Mouse (Mus musculus) embryonic facial prominence, embryonic 10.5 days (tissue): ENCODE results near the gene Aqp9. TPM values are rescaled to one million over a fixed set of nuclear protein-coding genes. Genes with fewer than 3 reads are reported as not detected.
A peak's percentile ranks its signal among the peaks of the same experiment; 100 is the strongest.

Experiments used
- DNase-seq: peaks from one replicate; pipeline ENCODE4 v3.0.0-alpha.2; 2017; ENCODE audit warnings: low spot score
- H3K27ac ChIP-seq: fragments of 300-500 bp; sonication (generic); replicated peaks from 2 replicates; pipeline ENCODE4 v1.5.1; 2016; ENCODE audit warnings: mild to moderate bottlenecking
- H3K27me3 ChIP-seq: fragments of 300-500 bp; sonication (generic); replicated peaks from 2 replicates; pipeline ENCODE4 v1.6.1; 2016; ENCODE audit warnings: low read depth, mild to moderate bottlenecking; ENCODE audit not compliant: poor library complexity, severe bottlenecking
- H3K36me3 ChIP-seq: fragments of 300-500 bp; sonication (generic); replicated peaks from 2 replicates; pipeline ENCODE4 v1.6.1; 2016; ENCODE audit warnings: mild to moderate bottlenecking, moderate library complexity
- H3K4me1 ChIP-seq: fragments of 300-500 bp; sonication (generic); 2 replicates; pipeline ENCODE4 v1.6.1; 2016
- H3K4me3 ChIP-seq: fragments of 300-500 bp; sonication (generic); 2 replicates; pipeline ENCODE4 v1.5.1; 2016; ENCODE audit warnings: mild to moderate bottlenecking, moderate library complexity
- H3K9me3 ChIP-seq: fragments of 300-500 bp; sonication (generic); 2 replicates; pipeline ENCODE4 v1.6.1; 2016; ENCODE audit warnings: mild to moderate bottlenecking
- WGBS: fragments of 180-500 bp; shearing (Covaris S2); methylation state at CpG from one replicate; pipeline ENCODE4 v1.1.7; 2016; 5-methylcytosine and 5-hydroxymethylcytosine counted together
- polyA plus RNA-seq: library from polyadenylated mRNA; unstranded; fragments of >200 nt; fragmentation: Nextera tagmentation; extraction: Ambion mirVana; gene quantifications from 2 replicates; pipeline ENCODE4 v1.2.1, GENCODE M21; 2016

The Aqp9 gene
- polyA plus RNA-seq, 1 experiment from 2014 or later = not detected

DNA sequence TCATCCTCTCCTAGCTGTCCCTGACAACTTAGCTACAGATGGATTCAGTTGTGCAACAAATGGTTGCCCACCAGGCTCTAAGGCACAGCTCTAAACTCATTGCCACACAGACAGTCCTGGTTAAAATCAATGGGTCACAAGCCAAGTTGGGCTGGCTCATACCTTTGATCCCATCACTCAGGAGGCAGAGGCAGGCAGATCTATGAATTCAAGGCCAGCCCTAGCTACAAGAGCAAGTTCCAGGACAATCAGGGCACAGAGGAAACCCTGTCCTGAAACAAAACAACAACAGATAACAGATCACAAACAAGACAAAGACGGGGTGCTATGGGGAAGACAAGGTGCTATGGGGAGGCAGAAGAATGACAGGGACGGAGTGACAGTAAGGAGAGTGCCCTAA lies 3.0 kb downstream of the Aqp9 start:
- no peak overlapping the region for H3K4me3 ChIP-seq
- 0 out of 2 replicates have a peak, but pooled peaks cover 5% of the 10 kb centered on the region for H3K27me3 ChIP-seq
- H3K36me3 ChIP-seq = no peaks in the 10 kb centered on the region
- H3K4me1 ChIP-seq = peaks cover 13% of the 10 kb centered on the region
- H3K9me3 ChIP-seq = no peaks in the 10 kb centered on the region
- DNase-seq = no peak
- H3K27ac ChIP-seq = no peak overlapping the region
- whole genome bisulfite sequencing = 86% methylated on average over 2 of the region's 2 CpGs

DNA sequence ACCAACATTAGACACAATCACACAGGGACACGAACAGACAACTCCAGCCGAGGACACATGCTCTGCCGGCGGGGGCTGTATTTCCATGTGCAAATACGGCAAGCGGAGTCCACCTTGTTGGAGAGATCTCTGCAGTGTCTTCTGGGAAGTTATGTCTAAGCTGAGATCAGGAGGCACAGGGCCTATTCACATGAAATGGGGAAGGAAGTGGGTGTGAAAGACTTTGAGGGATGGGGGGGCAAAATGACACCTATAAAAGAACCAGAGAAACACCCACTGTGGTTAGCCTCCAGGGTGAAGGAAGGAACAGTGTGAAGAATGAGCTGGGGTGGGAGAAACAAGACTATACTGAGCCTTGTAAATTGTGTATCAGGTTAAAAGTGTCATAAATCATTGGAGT lies 3.4 kb downstream of the Aqp9 start:
- peaks cover 13% of the 10 kb centered on the region for H3K4me1 ChIP-seq
- no peak overlapping the region for H3K4me3 ChIP-seq
- H3K9me3 ChIP-seq = no peaks in the 10 kb centered on the region
- 88% methylated on average over 6 of the region's 6 CpGs for WGBS
- no peak for DNase-seq
- 0 out of 2 replicates have a peak, but pooled peaks cover 5% of the 10 kb centered on the region for H3K27me3 ChIP-seq
- no peaks in the 10 kb centered on the region for H3K36me3 ChIP-seq
- H3K27ac ChIP-seq = no peak overlapping the region

DNA sequence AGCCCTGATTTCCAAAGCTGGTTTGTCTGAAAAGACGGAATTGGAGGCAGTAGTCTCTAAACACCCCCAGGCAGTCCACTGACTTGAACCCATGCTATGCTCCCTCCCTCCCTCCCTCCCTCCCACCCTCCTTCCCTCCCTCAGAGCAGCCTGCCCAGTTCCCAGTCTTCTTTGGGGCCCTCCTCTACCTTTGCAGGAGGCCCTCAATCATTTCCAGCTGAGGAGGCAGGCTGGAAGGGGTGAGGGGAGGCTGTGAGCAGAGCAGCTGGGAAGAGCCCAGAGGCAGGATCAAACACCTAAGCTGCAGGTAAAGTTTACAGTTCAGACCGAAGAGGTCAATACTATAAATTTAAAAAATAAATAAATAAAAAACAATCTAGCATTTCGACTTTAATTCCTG lies 4.1 kb downstream of the Aqp9 start:
- peaks cover 13% of the 10 kb centered on the region for H3K4me1 ChIP-seq
- no peaks in the 10 kb centered on the region for H3K9me3 ChIP-seq
- H3K27me3 ChIP-seq = 0 out of 2 replicates have a peak, but pooled peaks cover 4% of the 10 kb centered on the region
- DNase-seq = peak; percentile 17
- no peak overlapping the region for H3K4me3 ChIP-seq
- WGBS = 72% methylated on average over 3 of the region's 3 CpGs
- no peaks in the 10 kb centered on the region for H3K36me3 ChIP-seq
- no peak overlapping the region for H3K27ac ChIP-seq

DNA sequence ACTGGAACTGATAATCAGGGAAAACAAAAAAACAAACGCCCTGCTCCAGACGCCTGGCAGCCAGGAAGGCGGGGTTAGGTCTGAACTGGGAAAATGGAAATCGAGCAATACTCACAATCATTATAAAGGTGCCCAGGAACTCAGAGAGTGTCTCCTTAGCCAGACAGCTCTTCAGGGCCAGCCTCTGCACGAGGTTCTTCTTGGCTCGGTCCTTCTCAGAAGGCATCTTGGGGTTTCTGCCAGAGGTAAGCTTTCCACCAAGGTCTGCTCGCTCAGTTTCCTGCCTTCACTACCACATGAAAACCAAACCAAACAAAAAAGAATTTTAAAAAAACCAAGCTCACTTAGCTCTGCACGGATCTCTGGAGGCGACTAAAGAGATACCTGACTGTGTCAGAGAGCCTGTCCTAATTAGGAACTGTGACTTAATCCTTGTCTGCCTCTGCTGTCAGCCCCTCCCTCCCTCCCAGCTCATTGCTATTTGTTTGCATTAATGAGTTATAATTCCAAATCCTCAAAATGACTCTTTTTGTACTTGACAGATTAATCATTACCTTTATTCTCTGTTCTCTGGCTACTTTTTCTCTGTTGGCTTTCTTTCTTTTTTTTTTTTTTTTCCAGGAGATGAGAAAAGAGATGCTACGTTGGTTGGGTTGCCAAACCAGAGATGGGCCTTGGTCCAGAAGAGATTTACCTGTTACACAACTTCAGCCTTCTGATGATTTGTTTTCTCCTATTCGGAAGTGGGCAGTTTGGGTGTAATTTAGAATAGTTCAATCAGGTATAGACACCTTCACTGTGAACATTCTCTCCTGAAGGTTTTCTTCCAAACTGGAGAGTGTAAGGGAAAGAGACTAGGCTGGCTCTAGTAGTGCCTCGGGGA lies 5.4 kb downstream of the Aqp9 start:
- WGBS = 63% methylated on average over 12 of the region's 12 CpGs
- Histone ChIP-seq H3K4me3 (no peak overlapping the region), H3K4me1 (peaks cover 8% of the 10 kb centered on the region), H3K27ac (no peak overlapping the region), H3K36me3 (no peaks in the 10 kb centered on the region), H3K27me3 (no peaks in the 10 kb centered on the region), H3K9me3 (no peaks in the 10 kb centered on the region)
- no peak for DNase-seq

DNA sequence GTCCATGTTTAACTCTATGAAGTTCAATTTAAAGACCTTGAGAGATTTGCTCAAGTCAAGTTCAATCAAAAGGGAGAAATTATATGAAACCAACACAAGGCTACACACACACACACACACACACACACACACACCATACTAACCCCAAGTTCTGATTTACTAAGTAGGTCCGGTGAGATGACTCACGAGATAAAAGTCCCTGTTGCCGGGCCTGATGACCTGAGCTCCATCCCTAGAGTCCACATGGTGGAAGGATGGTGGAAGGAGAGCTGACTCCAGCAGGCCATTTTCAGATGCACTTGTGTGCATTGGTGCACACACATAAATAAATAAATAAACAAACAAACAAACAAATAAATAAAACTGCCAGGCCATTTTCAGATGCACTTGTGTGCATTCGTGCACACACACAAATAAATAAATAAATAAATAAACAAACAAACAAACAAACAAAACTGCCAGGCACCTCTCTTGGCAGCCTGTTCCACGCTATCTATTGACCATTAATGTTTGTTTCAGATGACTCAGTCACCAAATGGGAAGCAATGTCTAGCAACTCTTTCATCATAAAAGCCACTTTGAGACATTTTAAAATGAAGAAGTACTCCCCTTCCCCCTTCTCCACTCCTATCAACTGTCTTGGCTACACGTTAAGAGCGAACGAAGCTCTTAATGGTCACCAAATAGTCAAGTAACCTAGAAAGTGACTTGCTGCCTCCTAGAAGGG lies 6.2 kb downstream of the Aqp9 start:
- no peak overlapping the region for H3K4me3 ChIP-seq
- H3K9me3 ChIP-seq = no peaks in the 10 kb centered on the region
- DNase-seq = no peak
- H3K27me3 ChIP-seq = no peaks in the 10 kb centered on the region
- H3K36me3 ChIP-seq = no peaks in the 10 kb centered on the region
- 83% methylated on average over 8 of the region's 8 CpGs for WGBS
- no peak overlapping the region for H3K27ac ChIP-seq
- peaks cover 5% of the 10 kb centered on the region for H3K4me1 ChIP-seq

DNA sequence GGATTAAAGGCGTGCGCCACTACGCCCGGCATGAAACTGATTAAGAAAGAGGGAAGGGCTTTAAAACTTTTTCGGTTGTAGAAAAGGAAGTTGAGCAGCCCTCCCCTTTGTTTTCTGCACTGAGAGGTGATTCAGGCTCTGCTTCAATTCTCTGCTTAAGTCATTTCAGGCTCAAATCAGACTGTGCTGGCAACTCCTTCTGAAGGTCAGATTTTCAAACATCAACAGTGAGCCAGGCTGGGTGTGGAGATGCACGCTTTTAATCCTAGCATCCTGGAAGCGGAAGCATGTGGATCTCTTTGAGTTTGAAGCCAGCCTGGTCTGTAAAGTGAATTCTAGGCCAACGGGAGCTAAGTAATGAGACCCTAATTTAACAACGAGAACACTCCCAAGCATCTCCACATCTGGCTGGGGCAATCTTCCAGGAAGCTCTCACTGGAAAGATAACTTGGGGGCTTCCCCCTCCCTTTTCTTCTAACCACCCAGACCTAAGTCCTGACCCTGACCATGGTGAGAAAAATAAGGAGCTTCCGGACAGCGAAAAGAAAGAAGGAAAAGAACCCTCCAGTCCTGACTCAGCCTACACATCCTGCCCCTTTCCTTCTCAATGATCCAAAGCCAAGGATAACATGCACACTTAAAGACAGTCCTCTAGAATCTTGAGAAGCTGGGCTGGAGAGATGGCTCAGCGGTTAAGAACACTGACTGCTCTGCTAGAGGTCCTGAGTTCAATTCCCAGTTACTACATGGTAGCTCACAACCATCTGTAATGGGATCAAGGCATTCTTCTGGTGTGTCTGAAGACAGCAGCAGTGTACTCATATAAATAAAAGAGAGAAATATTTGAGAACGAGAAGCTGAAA lies 7.4 kb downstream of the Aqp9 start:
- Histone ChIP-seq H3K4me1 (peaks cover 11% of the 10 kb centered on the region), H3K4me3 (no peak overlapping the region), H3K36me3 (no peaks in the 10 kb centered on the region), H3K27ac (no peak overlapping the region), H3K27me3 (no peaks in the 10 kb centered on the region), H3K9me3 (no peaks in the 10 kb centered on the region)
- WGBS = 88% methylated on average over 13 of the region's 13 CpGs
- DNase-seq = no peak

DNA sequence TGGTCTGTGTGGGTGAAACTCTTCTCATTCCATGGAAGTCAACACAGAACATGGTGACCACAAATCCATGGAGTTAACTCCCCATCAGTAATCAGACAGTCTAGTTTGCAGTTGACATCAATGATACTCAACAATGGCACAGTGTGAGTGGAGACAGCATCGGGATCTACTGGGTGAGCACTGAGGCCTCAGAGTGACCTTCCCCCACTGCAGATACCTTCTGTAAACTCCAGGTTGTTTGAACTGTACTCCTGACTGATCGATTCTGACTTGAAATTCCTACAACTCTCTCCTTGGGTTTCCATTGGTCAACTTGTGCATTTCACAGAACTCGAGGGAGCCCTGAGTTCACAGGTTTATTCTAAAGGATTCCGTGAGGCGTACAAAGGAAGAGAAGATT lies 8.8 kb downstream of the Aqp9 start:
- H3K27ac ChIP-seq = no peak overlapping the region
- H3K4me3 ChIP-seq = no peak overlapping the region
- WGBS = 93% methylated on average over 5 of the region's 5 CpGs

DNA sequence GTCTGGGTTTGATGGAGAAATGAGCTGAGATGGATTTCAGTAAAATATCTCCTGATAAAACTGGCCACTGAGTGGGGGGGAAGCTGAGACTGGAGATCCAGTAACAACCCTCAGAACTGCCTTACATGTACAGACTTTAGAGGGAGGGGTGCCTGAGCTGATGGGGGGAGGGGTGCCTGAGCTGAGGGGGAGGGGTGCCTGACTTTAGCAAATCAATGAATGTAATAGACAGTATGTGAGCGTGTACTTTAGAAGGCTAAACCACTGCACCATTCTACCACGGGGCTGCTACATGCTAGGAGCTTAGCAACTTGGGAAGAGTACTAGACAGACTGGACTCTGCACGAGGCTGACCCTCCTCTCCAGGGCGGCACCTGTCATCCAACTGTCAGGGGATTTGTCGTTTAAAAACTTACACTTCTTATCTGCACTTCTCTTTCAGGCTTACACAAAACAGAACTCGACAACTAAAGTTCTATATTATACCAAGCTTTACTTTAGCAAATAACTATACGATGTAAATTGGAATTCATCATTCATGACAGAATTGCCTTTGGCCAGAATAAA lies 9.3 kb downstream of the Aqp9 start:
- WGBS = 91% methylated on average over 7 of the region's 7 CpGs
- no peak overlapping the region for H3K4me3 ChIP-seq
- no peaks in the 10 kb centered on the region for H3K9me3 ChIP-seq
- DNase-seq = no peak
- H3K4me1 ChIP-seq = peaks cover 6% of the 10 kb centered on the region
- H3K27me3 ChIP-seq = no peaks in the 10 kb centered on the region
- no peak overlapping the region for H3K27ac ChIP-seq
- no peaks in the 10 kb centered on the region for H3K36me3 ChIP-seq

More for the DNA sequence above, 8.8 kb downstream of the Aqp9 start:
- Histone ChIP-seq H3K4me1 (peaks cover 11% of the 10 kb centered on the region), H3K27me3 (no peaks in the 10 kb centered on the region), H3K36me3 (no peaks in the 10 kb centered on the region), H3K9me3 (no peaks in the 10 kb centered on the region)
- no peak for DNase-seq

DNA sequence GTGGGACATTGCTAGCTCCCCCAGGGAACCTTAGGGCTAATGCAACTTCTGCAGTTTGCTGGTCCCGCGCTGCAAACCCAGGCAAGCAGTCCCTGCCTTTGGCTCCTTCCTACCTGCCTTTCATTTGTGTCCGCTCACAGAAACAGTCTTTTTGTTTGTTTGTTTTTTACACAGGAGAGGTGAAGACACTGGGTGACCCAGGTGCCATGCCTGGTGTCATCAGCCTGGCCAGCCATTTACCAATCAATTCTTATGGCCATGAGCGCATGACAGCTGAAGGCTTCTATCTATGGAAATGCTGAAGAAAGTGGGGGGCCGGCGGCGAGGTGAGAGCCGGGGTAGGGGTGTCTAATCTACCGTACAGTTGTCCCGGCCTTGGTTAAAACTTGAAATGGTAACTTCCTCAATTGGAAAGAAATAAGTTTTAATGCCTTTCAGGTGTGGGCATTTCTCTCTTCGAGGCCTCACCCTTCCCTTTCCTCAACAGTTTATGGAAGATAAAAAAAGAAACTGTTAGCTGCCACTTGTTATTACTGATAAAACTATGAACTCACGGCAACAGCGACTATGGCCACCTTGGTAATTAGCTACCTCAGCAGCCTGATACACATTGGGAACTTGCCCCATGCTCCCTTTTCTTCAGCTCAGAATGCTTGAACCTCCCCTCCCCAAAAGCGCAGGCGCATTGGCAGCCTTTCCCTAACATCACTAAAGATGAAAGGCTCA lies 10.4 kb downstream of the Aqp9 start:
- H3K9me3 ChIP-seq = no peaks in the 10 kb centered on the region
- DNase-seq = no peak
- H3K27ac ChIP-seq = no peak overlapping the region
- H3K4me3 ChIP-seq = no peak overlapping the region
- H3K27me3 ChIP-seq = no peaks in the 10 kb centered on the region
- H3K4me1 ChIP-seq = 0 out of 2 replicates have a peak, but pooled peaks cover 6% of the 10 kb centered on the region
- H3K36me3 ChIP-seq = no peaks in the 10 kb centered on the region
- WGBS = 90% methylated on average over 15 of the region's 15 CpGs

DNA sequence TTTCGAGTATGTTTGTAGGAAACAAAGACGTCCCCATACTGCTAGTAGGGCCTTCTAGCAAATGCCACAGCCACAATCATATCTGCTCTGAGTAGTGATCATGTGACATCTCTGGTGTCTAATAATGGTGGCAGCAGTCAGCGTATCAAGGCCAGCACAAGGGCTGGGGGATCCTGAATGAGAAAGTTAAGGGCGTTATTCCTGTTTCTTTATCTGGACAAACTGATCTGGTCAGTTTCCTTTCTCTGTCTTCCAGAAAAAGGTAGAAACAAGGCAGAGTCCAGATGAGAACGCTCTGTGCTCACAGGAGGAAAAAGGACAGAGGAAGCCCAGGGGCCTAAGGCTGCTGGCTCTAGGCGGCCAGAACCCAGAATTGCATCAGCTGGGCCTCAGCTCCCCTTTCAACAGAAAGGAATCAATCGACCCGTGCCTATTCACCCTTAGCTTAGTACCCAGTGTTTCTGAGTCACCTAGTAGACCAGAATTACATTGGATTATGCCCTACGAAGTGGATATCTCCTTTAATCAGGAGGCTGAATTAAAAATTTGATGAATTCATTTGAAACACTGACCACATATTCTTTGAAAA lies 11.9 kb downstream of the Aqp9 start:
- H3K27ac ChIP-seq = no peak overlapping the region
- 84% methylated on average over 9 of the region's 9 CpGs for WGBS
- no peaks in the 10 kb centered on the region for H3K36me3 ChIP-seq
- H3K4me1 ChIP-seq = 0 out of 2 replicates have a peak, but pooled peaks cover 6% of the 10 kb centered on the region
- no peak overlapping the region for H3K4me3 ChIP-seq
- DNase-seq = no peak
- no peaks in the 10 kb centered on the region for H3K9me3 ChIP-seq
- no peaks in the 10 kb centered on the region for H3K27me3 ChIP-seq

DNA sequence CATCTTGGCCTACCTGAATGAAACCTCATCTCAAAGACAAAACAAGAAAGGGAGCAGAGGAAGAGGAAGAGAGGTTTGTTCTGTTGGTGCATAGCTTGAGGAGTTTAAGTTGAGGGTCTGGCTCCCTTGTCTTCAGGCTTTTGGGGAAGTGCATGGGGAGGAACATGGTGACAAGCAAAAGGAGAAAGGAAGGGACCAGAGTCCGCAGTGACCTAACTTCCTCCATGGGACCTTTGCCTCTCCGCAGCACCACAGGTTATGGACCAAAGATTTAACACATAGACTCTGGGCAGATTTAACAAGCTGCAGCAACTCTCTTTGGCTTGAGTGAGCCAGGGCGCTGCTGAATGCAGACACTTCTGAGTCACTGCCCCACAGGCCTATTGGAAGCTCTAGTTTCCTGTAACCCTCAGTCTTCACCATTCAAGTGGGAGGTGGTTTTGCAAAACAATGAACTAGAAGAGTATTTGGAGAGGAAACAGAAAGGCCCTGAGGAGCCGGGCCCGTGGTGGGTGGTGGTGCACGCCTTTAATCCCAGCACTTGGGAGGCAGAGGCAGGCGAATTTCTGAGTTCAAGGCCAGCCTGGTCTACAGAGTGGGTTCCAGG lies 13.0 kb downstream of the Aqp9 start:
- H3K27ac ChIP-seq = no peak overlapping the region
- 0 out of 2 replicates have a peak, but pooled peaks cover 6% of the 10 kb centered on the region for H3K4me1 ChIP-seq
- H3K9me3 ChIP-seq = no peaks in the 10 kb centered on the region
- H3K27me3 ChIP-seq = no peaks in the 10 kb centered on the region
- DNase-seq = no peak
- H3K36me3 ChIP-seq = no peaks in the 10 kb centered on the region
- WGBS = 82% methylated on average over 7 of the region's 7 CpGs
- H3K4me3 ChIP-seq = no peak overlapping the region
